Mouse (Mus musculus): ENCODE data around the gene Src.

- no peak for TF ChIP-seq POLR2A (IDR thresholded peaks at IDR 0.05; ENCODE audit: extremely low read depth, insufficient read depth, low read length)
- no peak for TF ChIP-seq CTCF (IDR thresholded peaks at IDR 0.05; ENCODE audit: extremely low read depth, insufficient read depth, low read length)
Measured at GRCm38 (mm10) chr2:157462776-157463710, 44.8 kb downstream of the Src start.

Measured in cortical plate, adult 2 months (tissue).